Mouse (Mus musculus): Measurements from ENCODE around the gene Birc3.
A peak's percentile ranks its signal among the peaks of the same experiment; 100 is the strongest.
"Not testable (repeated sequence)": the region's sequence is repeated elsewhere in the genome, so short reads cannot be mapped to it uniquely, and the experiment has no call there.

Birc3 gene

GRCm38 (mm10) chr9:7872775-7873439 is at the start of gene Birc3:
Gene Birc3 (minus strand): TSS chr9:7873186.
- DNase-seq (ENCODE audit: low spot score) = peak; percentile 68

DNA sequence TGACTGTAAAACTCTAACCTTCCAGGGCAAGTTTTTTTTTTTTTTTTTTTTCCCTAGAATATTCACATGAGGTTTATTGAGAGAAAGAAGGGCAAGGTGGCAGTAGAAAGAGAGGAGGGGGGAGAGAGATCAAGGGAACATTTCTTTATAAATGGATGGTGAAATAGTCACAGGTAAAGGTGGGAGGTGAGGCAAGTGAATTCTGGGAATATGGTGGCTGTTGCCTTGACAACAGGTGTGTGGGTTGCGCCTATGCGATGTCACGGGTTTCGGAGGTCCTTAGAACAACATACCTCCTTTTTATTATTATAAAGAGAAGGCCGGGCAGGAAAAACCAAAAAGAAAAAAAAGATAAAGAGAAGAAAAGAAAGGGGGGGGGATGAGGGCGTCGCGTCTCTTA is 41.9 kb upstream of the Birc3 start:
- DNase-seq (ENCODE audit: low spot score) = no peak

GRCm38 (mm10) chr9:7914487-7914886 is 41.5 kb upstream of the Birc3 start:
- DNase-seq (ENCODE audit: low spot score) = peak; percentile 56

DNA sequence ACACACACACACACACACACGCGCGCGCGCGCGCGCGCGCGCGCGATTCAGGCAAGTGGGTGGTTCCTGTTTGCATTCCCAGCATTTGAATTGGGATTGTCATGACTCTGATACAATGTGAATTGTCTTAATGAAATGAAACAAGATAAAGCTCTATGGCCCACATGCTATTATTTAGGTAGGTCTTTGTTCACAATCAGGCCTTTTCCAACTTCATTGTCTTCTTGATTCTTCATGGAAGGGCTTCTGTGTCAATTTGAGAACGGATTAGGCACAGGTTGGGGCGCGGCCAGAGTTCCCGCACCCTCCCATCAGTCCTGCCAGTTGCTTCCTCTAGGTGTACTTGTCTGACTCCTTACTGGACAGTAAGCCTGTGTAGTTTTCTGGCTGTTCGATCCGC is 41.0 kb upstream of the Birc3 start:
- DNase-seq (ENCODE audit: low spot score) = no peak

DNA sequence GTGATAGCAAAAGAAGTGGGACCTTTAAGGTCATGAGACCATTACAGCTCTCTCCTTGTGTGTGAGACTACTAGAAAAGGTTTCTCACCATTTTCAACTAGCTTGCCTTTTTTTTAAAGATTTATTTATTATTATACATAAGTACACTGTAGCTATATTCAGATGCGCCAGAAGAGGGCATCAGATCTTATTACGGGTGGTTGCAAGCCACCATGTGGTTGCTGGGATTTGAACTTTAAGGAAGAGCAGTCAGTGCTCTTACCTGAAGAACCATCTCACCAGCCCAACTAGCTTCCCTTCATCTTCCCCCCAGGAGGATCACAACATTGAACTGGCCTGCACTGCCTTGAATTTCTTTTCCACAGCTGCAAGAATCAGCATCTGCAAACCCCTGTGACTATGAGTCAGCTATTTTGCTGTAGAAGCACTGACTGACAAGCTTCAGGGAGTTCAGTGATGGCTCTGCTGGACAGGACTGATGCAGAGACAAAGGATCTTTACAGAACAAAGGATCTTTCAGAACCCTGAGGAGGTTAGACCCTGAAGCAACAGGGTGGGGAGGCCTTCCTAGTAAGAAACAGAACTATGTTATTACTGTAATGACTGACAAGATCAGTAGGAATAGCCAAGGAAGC is 34.5 kb upstream of the Birc3 start:
- DNase-seq (ENCODE audit: low spot score) = no peak

DNA sequence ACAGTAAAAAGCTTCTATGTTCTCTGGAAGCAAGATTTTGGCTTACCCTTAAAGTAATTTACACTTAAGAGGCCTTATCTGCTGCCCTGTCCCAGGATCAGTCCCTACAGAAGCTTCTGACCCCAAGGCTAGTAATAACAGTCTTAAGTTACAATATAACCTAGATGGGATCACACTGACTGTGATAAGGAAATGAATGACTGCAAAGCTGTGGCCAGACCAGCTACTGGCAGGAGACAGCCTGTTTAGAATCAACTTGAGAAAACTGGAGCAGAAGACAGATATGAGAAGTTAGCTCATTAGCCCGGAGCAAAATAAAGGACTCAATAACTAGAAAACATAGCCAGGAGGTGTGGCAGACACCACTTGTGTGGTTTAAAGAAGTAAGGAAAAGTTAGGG is 33.6 kb upstream of the Birc3 start:
- no peak for DNase-seq (ENCODE audit: low spot score)

DNA sequence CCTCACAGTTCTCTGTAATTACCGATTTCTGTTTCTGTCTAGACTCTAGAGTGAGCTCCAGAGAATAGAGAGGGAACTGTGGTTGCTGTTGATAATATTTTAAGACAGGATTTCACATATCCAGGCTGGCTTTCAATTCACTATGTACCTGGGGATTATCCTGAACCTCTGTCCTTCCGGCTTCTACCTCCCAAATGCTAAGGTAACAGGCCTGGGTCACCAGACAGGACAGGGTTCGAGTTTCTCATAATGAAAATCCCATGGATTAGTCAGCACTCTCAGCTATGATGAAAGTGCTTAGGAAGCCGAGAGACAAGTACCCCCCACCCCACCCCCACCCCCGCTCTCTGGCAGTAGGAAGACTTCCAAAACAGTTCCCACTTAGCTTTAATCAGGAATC is 30.8 kb upstream of the Birc3 start:
- DNase-seq (ENCODE audit: low spot score) = no peak

DNA sequence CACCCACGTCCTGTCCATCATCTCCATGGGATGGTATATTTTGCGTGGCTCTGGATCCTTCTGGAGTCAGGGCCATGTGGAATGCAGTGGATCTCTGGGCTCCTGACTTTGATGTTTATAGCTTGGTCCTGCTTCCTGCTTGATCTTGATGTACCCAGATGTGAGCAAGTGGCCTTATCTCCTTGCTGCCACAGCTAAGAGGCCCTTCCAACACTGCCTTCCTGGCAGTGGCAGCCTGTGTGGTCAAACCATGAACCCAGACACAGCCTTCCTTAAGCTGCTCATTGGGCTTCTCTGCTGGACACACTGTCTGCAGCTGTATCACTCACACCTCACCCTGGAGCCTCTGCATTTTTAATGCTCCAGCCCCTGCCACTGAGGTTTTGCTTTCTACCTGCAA is 30.3 kb upstream of the Birc3 start:
- no peak for DNase-seq (ENCODE audit: low spot score)

DNA sequence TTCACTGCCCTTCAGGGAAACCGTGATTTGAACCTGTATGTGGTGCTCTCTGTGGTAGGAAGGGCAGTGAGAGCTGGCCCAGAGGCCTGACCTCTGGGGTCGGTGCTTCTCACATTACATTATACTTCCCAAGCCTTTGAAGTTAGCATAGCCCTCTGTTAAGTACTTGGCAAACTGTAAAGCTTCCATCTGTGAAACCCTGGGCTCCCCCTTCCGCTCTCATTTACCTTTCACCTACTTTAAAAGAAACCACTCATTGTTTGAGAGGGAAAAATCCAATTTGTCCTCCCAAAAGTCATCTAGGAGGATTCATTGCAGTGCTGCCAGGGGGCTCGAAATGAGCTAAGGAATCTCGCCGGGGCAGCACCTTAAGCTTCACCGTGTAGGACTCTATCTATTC is 29.3 kb upstream of the Birc3 start:
- DNase-seq (ENCODE audit: low spot score) = no peak

- DNase-seq (ENCODE audit: low spot score) = peak; percentile 27
These were observed 28.0 kb upstream of the Birc3 start for GRCm38 (mm10) chr9:7900965-7901364.

DNA sequence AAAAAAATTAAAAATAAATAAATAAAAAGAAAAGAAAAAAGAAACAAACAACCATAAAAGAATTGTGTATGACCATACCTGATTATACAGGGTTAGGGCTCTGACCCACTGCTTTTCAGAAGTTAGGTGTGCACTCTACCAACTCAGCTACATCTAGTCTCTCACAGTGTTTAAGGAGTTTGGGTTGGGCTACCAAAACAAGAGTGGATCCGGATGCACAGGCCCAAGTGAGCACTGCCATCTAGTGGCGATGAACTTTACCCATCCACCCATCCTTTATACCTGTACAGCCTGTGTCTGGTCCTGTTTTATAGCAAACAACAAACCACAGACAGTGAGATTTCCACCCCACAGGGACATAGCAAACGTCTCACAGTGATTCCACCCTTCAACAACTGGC is 24.5 kb upstream of the Birc3 start:
- peak; percentile 77 for DNase-seq (ENCODE audit: low spot score)

- DNase-seq (ENCODE audit: low spot score) = not testable (repeated sequence)
These were observed 18.8 kb upstream of the Birc3 start for GRCm38 (mm10) chr9:7891796-7892195.

DNA sequence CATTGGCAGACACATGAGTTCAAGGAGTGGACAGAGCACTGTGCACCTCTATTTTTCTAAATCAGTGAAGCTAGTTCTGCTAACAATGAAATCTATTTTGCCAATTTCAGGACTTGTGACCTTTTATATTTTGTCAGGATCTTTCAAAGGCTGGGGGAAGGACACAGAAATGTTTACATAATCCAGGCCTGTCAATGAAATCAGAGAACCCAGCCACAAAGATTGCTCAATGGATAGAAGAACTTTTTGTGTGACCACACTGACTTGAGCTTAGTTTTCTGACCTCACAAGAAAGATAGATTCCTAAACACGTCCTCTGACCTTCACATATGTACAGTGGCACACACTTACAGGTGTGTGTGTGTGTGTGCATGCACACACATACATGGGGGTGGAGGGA is 18.2 kb upstream of the Birc3 start:
- no peak for DNase-seq (ENCODE audit: low spot score)

DNA sequence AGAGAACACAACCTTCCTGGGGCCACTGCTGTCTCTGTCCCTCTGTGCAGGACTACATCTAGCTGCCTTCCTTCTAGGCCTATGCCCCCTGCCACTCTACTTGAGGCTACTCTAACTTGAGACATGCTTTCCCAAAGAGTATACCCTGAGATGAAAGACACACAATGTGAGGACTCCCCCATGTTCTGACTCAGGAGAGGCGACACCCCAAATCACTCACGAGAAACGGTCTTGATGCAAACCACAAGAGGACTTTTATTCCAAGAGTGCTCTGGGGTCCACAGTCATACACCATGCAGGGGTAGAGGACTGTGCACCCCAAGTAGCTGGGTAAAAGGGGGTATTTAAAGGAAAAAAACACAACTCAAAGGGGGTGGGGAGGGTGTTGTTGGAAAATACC is 11.4 kb upstream of the Birc3 start:
- no peak for DNase-seq (ENCODE audit: low spot score)

GRCm38 (mm10) chr9:7882304-7882865 is 9.4 kb upstream of the Birc3 start:
- no peak for DNase-seq (ENCODE audit: low spot score)

DNA sequence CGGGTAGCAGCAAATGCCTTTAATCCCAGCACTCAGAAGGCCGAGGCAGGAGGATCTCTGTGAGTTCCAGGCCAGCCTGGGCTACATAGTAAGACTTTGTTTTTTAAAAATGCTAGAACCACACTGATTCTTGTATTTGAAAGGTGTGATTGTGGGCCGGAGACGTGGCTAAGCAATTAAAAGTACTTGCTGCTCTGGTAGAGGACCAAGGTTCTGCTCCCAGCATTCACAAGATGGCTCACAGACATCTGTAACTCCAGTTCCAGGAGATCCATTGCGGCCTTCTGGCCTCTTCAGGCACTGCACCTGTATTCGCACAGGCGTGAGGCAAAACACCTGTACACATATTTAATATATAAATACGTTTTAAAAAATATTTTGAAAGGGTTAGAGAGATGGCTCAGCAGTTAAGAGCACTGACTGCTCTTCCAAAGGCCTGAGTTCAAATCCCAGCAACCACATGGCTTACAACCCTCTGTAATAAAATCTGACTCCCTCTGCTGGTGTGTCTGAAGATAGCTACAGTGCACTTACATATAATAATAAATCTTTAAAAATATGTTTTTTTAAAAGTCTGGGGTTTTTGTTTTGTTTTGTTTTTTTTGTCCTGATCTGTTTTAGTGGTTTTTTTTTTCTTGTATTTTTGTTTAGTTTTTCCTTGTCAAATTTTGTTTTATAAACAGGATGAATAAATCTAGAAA is 675 bp upstream of the Birc3 start:
- no peak for DNase-seq (ENCODE audit: low spot score)

GRCm38 (mm10) chr9:7872044-7872774 is 777 bp downstream of the Birc3 start:
- DNase-seq (ENCODE audit: low spot score) = no peak

GRCm38 (mm10) chr9:7871316-7872043 is 1.5 kb downstream of the Birc3 start:
- no peak for DNase-seq (ENCODE audit: low spot score)

- no peak for DNase-seq (ENCODE audit: low spot score)
These were observed 2.2 kb downstream of the Birc3 start for GRCm38 (mm10) chr9:7870556-7871315.

DNA sequence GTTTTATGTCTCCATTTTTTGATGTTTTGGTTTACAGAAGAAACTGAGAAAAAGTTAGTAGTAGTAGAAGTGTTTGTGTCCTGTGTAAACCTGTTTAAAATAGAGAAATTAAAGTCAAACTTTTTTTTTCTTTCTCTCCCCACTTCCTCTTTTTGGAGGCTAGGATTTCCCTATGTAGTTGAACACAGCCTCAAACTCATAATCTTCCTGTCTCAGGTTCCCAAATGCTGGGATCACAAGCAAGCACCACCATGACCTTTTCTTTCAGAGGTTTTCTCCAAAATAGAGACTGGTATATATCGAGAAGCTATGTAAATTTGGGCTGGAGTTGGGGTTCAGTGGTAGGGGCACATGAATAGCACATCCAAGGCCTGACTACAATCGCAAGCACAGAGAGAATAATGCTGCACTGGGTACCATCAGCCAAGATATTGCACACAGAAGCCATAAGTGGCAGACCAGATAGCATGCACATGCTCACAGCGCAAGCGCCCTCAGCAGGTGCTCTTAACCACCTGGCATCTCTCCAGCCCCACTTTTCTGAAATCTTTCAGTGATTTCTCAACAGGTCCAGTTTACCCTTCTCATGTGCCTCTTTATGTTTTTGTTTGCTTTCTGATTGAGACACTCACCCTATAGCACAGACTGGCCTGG is 4.0 kb downstream of the Birc3 start:
- peak; percentile 31 for DNase-seq (ENCODE audit: low spot score)

All from urinary bladder, postnatal 14 days (tissue).